Mouse (Mus musculus) G1E-ER4 (cell line): ENCODE results near the gene Ly75. TPM values are rescaled to one million over a fixed set of nuclear protein-coding genes. Genes with fewer than 3 reads are reported as not detected.

Experiments
- GATA1 ChIP-seq: IDR thresholded peaks from one replicate; pipeline ENCODE4 v1.8.0; 2012; ENCODE audit warnings: low read length, inconsistent platforms
- polyA plus RNA-seq: library from polyadenylated mRNA; stranded (reverse); fragments of >175 nt; gene quantifications from 2 replicates; pipeline ENCODE4 v1.2.3, GENCODE M21; 2012

The Ly75 gene
- polyA plus RNA-seq, 1 experiment = 0.69 TPM

DNA sequence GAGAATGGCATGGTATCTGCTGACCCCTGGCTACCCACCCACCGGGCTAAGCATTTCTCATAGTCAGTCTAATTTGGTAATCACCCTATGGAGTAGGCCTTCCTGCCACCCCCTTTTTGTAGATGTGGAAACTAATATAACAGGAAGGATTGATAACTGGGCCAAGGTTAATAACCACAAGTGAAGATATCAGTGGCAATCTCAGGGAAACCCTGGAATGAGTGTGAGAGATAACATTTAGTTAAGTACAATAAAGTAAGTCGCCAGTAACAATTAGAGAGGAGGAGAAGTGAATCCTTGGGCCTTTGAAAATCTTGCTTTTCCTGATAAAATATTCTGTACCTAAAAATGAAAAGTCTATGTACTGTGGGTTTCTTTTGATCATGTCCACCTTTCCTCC, 3.7 kb upstream of the Ly75 start:
- no peak for TF ChIP-seq GATA1

DNA sequence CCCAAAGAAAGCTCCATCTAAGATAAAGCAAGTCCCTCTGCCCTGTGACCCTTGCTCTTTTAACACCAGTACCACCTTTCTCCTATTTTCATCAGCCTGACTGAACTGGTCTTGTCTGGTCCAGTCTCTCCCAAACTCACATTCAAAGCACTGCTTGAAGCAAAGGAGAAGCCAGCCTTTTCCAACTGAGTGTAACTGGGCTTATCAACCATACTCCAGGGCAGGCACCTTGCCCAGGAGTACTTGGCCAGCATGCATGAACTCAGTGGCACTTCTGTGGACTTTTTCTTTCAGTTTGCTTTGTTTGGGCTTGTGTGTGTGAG, 1.6 kb upstream of the Ly75 start:
- TF ChIP-seq GATA1 = no peak

DNA sequence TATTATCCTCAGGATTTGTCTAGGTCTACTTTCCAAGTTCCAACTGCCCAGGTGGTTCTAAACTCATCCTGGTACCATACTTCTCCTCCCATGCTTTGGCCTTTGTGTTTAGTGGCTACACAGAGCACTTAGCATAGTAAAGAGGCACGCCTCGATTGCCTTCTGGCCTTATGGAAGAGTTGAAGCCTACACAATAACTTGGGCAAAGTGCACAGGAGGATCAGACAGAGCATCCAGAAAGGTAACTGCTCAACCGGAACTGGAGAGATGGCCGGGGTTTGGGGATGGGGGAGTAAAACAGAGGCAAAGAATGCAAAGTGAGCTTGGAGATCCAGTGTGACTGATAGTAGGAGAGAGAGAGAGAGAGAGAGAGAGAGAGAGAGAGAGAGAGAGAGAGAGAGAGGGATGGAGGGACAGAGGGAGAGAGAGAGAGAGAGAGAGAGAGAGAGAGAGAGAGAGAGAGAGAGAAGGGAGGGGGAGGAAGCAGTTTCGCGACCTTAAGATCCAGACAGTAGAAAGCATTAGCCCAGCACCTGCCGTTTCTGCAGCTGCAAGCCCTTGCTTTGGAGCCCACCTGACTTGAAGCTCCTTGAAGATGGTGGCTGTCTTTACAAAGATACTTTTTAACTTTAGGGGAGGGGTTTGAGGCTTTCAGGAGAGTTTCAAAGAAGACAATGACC, 1.1 kb upstream of the Ly75 start:
- TF ChIP-seq GATA1 = no peak

DNA sequence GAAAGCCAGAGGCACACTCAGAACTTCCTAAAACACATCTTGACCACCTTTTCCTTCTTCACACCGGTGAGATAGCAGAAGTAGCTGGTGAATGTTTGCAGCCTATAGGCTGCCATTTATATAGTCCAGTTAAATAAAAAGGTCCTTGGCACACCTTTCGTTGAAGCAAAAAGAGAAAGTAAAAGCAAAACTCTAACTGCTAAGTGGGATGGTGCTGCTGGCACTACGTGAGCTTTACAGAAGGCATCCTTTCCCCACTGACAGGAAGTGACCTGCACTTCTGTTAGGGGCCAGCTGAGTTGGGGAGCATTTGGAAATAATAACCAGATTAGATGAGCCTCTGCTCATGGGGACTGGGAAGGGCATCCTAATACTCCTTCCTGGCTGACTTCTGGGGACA, 757 bp downstream of the Ly75 start:
- TF ChIP-seq GATA1 = no peak

DNA sequence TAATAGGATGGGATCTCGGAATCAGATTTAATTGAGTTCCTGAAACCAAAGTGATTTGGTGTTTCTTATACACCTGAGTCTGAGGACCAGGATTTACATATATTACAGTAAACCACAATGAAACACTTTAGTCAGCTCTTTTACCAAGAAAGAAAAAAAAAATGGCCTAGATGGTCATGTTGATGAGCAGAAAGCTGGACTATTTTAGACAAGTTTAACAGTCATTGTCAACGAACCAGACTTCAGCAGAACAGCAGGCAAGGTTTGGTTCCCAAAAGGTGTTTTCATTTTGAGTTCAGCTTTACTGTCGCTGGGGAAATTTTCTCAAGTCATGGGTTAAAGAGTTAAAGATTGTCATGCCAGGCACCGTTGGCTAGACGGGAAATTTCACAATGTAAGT, 5.8 kb downstream of the Ly75 start:
- no peak for TF ChIP-seq GATA1

DNA sequence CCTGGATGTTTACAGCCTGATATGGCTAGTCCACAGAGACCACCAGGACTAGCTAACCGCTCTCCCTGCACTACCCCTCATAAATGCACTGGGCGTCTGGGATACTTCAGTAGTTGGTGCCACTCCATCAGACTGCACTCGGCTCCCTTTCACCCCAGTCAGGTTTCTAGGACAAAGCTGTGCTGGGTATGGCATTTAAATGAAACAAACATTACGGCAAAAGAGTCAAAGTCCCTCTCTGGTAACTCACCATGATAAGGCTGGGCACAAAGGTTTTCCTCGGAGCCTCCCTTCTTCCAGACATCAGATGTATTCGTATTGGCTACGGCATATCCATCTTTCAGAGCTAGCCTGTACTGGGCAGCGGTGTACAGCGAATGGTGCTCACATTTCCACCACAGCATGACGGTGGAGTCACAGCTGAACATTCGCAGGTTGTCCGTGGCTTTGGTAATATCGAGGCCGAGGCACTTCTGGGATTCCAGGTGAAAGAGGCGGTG, 7.4 kb downstream of the Ly75 start:
- no peak for TF ChIP-seq GATA1

DNA sequence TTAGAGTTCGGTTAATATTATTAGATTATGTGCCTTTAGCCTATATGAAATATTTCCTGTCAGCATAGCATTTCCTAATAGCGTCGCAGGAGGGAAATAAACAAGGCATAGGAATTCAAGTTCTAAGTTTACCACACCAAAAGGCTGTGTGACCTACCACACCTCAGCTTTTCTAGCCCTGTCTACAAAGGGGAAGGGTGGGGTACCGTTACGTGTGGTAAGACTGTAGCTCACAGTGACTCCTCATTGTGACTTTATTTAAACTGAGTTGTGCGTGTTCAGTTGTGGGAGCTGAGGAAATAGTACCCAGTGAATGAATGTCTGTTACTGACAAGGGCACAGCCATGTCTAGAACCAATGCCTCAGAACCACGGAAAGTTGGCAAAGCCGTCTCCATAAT, 8.0 kb downstream of the Ly75 start:
- TF ChIP-seq GATA1 = no peak

DNA sequence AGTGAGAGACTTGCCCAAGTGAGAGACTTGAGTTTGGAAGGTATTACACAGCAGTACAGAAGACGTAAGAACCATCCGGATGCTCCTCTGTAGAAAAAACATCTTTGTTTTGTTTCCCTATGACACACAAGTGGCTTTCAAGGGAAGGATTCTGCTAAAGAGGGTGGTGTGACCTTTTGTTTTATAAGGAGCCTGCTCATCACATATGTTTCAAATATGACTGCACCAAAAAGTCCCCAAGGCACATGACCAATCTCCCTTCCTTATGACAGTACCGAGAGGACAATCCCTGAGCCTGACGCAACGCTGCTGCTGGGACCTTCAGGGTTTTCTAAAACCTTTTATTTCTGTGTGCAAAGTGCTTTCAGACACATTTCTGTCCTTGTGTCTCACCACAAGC, 12.9 kb downstream of the Ly75 start:
- no peak for TF ChIP-seq GATA1

DNA sequence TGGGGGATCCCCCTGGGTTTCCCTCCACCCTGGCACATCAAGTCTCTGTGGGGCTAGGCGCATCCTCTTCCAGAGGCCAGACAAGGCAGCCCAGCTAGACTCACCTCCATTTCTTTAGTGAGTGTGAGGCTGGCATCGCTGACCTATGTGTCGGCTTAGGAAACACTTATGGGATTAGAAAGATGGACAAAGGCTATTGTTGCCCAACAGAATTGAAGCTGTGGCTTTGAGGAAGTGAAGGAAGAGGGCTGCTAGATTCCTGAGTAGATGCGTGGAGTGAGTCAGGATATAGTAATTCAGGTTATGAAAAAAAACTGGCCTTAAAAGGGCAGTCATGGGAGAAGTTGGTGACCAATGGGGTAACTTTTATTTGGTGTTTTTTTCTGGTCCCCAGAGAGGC, 13.6 kb downstream of the Ly75 start:
- TF ChIP-seq GATA1 = no peak

DNA sequence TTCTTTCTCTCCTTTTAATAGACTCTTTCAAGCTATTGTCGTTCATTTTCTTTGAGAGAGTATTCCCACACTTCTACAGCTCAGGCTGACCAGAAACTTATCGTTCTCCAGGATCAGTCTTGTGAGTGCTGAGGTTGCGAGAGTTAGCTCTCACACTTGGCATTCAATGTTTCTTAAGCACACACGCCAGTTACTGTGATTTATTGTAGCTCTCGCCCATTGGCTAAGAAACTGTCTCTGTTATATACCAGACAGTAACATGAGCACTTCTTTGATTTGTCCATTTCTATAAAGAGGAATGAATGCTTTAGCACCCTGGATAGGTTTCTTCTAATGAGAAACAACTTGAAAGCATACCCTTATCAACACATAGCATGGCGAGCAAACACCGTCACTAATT, 15.2 kb downstream of the Ly75 start:
- TF ChIP-seq GATA1 = no peak

DNA sequence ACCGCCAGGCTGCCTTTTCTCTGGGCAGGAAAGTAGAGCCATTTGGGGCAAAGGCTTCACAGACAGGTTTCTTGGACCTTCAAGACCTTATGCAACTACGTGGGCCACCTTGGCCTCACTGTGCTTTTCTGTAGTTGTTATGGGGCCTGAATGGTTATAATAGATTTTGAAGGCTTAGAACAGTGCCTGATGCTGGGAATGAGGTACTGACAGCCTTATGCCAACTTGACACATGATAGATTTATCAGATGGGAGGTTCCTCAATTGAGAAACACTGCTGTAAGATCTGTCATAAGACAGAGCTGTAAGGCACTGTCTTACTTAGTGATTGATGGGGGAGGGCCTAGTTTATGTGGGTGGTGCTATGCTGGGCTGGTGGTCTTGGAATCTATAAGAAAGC, 15.9 kb downstream of the Ly75 start:
- TF ChIP-seq GATA1 = no peak

DNA sequence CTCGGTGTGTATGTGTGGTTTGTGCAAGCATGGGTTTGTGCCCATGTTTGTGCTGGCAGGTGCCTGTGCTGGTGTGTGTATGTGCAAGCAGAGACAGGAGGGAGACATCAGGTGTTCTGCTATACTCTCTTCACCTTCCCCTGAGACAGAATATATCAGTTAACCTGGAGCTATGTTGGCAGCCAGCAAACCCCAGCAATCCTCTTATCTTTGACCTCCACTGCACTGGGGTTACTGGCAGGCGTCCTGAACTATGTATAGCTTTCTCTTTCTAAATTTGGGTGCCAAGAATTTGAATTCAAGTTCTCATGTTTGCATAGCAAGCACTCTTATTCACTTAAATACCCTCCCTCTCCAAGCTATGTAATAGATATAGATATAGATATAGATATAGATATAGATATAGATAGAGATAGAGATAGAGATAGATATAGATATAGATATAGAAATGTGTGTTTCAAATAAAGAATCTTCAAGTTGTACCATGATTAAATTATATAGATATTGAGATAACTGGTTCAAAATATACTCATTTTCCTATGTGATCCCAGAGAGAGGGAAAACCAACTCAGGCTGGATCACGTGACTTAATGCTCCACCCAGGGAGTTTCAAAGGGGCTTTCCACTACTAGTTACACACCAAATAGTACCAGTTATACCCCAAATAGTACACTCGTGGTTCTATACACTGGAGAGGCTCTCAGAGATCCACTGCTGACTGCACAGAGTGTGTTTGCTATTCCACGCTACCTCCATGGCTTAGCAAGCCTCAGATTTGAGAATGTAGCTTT, 17.1 kb downstream of the Ly75 start:
- no peak for TF ChIP-seq GATA1

DNA sequence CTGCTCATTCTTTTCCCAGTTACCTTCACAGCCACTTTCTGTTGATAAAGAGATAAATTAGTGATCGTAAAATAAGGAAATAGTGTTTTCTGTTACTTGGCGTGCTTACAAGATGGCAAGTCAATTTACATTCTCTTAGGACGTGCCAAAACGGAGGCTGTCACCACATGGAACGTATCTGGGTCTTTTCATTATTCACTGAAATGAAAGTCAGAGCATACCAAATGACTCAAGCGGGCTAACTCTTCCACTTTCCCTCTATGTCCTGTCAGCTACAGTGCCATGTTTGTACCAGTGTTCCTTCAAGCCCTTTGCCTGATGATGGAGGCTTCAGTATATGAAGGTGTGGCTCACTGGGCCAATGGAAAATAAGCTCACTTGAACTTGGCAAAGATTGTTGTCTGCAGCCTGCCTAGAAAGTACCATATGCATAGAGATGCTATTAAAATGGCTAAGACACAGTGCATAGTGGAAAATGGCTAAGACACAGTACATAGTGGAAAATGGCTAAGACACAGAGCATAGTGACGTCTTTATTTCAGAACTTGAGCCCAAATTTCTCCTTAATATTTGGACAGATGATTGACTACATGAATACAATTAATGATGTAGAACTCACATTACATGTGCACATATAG, 17.8 kb downstream of the Ly75 start:
- no peak for TF ChIP-seq GATA1

DNA sequence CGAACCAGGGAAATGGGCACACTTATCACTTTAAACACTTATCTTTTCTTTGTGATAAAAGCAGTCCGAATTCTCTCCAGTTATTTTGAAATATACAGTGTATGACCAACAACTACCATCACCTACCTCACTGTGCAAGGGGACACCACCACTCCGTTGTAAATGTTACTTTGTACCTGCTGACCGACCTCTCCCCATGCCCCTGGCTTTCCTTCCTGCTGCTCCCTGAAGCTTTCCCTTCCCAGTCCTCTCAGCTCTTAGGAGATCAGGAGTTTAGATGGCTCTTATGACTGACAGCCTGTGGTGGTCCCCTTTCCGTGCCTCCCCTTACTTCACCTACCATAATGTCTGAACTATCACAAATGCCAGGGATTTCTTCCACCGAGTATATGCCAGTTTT, 21.0 kb downstream of the Ly75 start:
- TF ChIP-seq GATA1 = no peak

DNA sequence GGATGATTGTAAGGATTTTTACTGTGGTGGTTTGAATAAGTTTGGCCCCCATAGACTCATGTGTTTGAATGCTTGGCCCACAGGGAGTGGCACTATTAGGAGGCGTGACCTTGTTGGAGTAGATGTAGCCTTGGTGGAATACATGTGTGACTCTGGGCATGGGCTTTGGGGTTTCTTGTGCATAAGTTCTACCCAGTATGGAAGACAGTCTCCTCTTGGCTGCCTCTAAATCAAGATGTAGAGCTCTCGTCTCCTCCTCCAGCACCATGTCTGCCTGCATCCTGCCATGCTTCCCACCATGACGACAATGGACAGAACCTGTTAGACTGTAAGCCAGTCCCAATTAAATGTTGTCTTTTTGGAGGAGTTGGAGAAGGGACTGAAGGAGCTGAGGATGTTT, 23.3 kb downstream of the Ly75 start:
- no peak for TF ChIP-seq GATA1

DNA sequence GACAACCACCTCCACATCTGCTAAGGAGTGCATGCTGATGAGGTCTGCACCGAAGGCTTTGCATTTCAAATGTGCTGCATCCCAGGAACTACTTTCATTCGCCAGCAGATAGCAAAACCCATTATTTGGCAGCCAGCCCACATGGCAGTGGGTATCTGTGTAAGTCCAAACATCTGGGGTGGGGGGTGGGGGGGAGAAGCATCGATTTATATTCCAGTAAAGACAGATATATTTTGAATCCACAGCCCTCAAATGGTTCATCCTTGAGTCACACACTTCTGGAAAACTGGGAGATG, 27.8 kb downstream of the Ly75 start:
- no peak for TF ChIP-seq GATA1
